Mouse (Mus musculus) cerebellum, adult 9-11 months (tissue): Measurements from ENCODE around the gene Ghr.
A peak's percentile ranks its signal among the peaks of the same experiment; 100 is the strongest.

Experiments used
- DNase-seq: peaks from one replicate; pipeline ENCODE4 v3.0.0; 2022

Ghr gene

GRCm38 (mm10) chr15:3582807-3583636 is at the start of gene Ghr:
Gene Ghr, minus strand, starts transcription at chr15:3583492.
- DNase-seq, result peak; percentile 84

DNA sequence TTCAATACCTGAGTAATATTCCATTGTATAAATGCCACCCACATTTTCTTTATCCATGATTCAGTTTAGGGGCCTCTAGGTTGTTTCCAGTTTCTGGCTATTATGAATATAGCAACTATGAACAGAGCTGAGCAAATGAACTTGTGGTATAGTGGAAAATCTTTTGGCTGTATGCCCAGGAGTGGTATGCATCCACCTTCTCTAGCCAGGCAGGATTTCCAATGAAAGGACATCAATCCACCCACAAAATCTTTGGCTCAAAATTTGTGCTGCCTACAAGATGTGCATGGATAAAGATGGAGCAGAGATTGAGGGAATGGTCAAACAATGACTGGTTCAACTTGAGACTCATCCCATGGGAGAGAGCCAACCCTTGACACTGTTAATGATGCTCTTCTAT is 39.5 kb upstream of the Ghr start:
- DNase-seq, result no peak

- DNase-seq, result no peak
These were observed 37.1 kb upstream of the Ghr start for GRCm38 (mm10) chr15:3620368-3620767.

GRCm38 (mm10) chr15:3618311-3618710 is 35.0 kb upstream of the Ghr start:
- DNase-seq, result no peak

GRCm38 (mm10) chr15:3611961-3612360 is 28.7 kb upstream of the Ghr start:
- DNase-seq, result no peak

DNA sequence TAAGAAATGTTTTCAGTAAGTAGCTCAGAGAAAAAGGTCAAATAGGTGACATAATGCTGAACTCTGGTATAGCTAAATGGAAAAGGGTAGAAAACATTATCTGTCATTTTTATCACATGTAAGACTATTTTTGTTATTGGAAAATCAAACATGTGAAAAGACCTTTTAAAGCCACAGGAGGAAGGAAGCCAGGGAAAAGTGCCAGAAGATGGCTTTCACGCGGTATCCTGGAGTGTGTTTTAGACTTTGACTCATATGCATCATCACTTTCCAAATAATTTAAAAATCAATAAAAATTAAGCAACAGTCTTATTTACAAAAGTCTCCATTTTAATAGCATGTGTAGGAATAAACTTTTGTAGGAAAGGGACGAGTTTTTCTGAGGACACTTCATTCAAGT is 24.7 kb upstream of the Ghr start:
- DNase-seq, result no peak

DNA sequence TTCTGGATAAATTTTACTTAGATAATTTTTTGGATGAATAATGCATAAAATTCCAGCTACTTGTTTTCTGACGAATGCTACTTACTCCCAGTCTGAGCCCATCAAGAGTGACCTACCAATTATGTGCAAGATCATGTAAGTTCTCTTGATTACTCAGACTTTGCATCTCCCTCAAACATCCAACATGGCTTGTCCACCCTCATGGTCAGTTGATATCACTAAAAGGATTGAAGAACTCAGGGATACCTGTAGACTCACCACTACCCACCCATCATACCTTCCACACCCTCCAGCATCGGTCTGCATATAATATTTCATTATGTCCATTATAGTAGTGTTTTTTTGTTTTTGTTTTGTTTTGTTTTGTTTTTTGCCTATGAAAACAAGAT is 18.8 kb upstream of the Ghr start:
- no peak for DNase-seq

- DNase-seq, result no peak
These were observed 18.3 kb upstream of the Ghr start for GRCm38 (mm10) chr15:3601422-3602097.

GRCm38 (mm10) chr15:3587879-3588278 is 4.6 kb upstream of the Ghr start:
- no peak for DNase-seq

DNA sequence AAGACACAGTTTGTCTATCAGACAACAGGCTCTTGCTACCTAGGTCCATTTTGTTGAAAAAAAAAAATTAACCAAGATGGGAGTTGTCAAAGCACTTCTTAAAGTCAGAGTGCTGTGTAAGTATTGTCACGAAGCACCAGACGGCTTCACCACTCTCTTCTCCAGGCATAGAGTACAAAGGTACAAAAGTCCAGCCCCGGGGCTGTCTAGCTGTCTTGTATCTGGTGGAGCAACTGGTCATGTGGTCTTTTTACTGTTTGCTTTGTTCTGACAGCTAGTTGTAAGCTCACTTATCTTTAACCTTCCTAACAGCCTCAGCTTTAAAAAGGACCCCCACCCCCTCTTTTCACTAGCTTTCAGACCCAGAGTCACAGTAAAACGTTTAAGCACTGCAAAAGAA is 1.1 kb upstream of the Ghr start:
- no peak for DNase-seq

DNA sequence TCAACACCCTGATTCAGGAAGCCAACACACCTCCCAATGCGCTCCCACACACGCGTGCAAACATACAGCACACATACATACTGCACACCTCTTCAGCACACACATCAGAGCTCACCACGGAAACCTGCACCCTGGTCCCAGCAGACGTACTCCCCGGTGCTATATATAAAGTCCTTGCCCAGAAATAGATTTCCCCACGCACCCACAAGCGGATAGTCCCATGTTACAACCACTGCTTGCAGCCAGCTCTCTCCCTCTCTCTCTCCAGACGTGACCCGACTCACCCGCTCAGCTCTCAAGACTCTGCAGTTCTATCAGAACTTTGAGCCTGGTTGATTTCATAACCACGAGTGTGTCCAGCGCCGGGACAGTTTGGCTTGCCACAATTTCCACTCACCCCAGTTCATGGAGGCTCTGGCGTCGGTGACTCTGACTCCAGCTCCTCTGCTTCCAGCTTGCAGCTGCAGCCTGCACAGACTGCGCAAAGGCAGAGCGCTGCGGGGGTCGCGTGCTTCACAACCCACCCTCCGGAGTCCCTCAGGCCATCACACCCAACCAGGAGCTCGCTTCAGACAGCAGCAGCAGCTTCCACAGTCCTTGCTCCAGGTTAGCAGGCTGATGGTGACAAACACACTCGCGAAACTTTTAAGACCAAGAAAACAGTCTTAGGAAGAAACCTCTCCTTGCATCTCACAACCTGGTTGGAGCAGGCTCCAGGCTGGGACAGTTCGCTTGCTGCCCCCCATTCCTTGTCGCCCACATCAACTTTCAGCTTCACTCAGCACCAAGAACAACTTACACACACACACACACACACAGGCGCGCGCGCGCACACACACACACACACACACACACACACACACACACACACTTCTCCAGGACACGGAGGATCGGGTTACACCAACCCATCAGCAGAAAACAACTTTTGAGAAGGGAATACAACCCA is 1.2 kb downstream of the Ghr start:
- peak; percentile 31 for DNase-seq

GRCm38 (mm10) chr15:3581337-3581736 is 2.0 kb downstream of the Ghr start:
- DNase-seq, result no peak

DNA sequence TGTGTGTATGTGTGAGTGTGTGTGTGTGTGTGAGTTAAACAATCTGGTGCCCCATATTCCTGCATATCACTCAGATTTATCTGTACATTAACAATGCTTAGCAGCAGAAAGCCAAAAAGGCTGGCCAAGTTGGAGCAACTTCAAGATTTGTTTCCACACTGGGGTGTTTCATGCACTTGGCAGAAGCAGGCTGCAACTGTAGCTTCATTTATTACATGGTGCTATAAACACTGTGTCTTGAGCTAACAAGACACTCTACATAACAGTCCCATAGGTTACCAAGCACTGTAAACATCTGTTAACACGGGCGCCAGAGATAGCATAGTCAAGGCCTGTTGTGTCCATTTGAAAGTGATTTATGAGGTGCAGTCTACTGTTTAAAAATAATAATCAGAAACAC is 3.1 kb downstream of the Ghr start:
- DNase-seq, result no peak

DNA sequence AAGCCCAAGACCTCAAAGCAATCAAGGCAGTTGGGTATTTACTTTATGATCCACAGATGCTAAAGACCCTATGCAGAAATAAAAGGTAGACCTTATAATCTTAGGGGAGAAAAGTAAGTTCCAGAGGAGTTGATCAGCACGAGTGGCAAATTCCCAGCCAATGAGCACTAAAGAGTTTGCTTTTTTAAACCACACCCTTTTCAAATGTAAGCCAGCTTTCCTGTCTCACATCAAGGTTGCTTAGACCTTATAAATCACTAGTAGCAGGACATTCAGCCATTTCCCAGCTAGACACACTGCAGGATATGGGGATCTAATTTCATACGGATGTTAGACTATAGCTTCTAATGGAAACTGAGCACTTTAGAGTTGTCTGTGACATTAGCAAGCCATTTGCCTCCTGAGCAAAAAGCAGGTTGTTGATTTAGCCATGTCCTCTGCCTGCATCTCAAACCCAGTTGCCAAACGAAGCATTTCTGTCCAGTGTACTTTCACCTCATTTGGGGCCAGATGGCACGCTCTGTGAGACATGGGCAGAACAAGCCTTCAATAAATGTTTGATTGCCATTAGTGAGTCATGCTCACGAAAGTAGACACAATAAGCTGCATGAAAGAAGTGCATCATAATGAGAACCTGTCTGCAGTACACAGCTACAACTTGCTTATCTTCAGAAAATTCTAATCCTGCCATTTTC is 4.9 kb downstream of the Ghr start:
- no peak for DNase-seq

DNA sequence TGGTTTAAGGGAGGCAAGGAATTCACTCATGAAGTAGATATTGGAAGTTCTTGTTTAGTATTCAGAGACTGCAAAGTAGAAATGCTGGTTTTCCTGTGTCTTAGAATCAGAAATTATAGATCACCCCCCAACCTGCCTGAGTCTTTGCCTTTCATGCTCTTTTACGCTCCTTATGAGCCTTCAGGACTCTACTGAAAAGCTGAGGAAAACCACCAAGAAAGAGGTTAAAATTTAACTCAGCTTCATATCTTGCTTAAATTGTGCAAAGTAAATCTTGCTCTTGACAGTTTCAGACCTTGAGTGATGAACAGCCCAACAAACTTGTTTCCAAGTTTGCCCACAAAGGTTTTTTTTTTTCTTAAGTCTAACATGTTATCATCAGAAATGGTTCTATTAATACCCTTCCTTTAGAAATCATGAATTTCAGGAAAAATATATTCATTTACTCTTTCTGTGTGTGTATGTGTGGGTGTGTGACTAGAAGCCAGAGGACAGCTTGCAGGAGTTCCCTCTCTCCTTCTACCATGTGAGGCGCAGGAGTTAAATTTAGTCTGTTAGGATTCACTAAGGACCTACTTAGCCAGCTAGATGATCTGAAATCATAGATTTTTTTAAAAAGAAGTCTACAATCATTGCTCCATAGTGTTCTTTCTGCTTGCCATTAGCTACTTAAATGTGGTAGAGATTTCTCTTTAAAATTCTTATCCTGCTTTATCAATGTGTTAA is 14.0 kb downstream of the Ghr start:
- DNase-seq, result no peak

GRCm38 (mm10) chr15:3564570-3564969 is 18.7 kb downstream of the Ghr start:
- no peak for DNase-seq

DNA sequence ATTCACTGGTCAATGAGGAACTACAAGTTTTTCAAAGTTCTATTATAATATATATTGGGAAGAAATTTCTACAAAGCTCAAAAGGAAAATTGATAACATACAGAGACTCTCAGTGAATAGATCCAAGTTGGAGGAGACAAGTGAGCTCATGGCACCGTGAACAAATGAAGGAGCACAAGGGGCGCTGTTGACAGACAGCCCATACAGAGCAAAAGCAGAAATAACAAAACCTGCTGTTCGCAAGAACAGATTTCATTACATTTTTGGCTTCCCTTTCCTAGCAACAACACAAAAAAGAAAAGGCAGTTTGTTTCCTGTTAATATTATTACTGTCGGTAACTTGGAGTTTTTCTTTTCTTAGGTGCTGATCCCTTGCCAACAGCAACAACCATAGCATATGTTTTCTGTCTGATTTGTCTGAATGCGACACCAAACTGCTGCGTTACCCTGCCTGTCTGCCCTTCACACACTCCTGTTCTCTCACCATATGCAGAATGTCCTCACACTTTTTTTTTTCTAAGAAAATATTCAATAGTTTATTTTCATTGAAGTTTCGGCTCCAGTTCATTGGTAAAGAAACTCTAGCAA is 19.3 kb downstream of the Ghr start:
- DNase-seq, result no peak

- no peak for DNase-seq
These were observed 19.8 kb downstream of the Ghr start for GRCm38 (mm10) chr15:3563473-3563872.

DNA sequence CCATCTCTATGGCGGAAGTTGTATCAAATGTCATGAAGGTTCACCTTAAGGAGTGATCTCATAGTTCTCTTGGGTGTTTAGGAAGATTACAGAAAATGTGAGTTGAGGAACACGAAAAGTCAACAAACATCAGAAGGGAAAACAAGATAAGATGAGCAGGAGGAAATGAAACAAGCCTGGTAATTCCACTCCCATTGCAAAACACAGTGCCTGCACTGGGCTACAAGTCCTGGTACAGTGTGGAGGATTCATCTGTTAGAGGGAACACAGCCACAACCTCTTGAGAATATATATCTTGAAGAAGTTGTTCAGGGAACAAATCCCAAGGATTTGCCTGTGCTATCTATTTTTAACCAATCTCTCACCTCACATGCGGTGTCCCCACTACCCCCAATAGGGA is 24.8 kb downstream of the Ghr start:
- DNase-seq, result no peak

- DNase-seq, result no peak
These were observed 39.0 kb downstream of the Ghr start for GRCm38 (mm10) chr15:3544289-3544688.

DNA sequence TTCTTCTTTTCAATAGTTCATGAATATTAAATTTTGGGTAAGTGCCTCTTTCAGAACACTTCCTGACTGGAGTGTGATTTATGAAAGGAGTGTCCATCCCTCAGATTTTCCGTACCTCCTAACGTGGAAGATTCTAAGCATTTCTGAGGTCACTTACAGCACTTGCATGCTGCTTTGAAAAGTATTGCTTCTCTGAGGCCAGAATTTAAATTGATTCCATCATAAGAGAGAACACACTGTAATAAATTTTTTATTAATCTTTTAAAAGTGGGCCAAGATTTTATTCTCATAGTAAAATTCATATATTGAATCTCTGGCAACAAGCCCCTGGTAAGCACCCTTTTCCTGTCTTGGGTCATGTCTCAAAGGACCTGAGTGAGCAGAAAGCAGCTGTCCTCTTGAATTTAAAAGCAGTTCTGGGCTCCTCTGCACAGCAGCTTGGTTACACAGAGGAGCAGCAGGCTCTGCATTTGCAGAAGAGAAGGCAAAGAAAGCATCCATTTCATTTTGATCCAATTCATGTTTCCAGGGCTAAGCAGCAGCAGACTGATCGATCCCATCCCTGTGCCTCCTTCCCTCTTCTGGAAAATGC is 46.9 kb downstream of the Ghr start:
- no peak for DNase-seq
